Mouse (Mus musculus) embryonic facial prominence, embryonic 10.5 days (tissue): Measurements from ENCODE around the gene Olfr275. TPM values are rescaled to one million over a fixed set of nuclear protein-coding genes. Genes with fewer than 3 reads are reported as not detected.

Source experiments
- polyA plus RNA-seq: library from polyadenylated mRNA; unstranded; fragments of >200 nt; fragmentation: Nextera tagmentation; extraction: Ambion mirVana; gene quantifications from 2 replicates; pipeline ENCODE4 v1.2.1, GENCODE M21; 2016

The Olfr275 gene
- polyA plus RNA-seq, 1 experiment from 2014 or later = not detected

Other genes with a start within 250 kb of the Olfr275 start
- not detected in 2 replicates for gene Toporsl, start 218.3 kb upstream of the Olfr275 start, polyA plus RNA-seq
- gene Olfr273, start 44.6 kb downstream of the Olfr275 start, polyA plus RNA-seq = not detected in 2 replicates
- gene Olfr272, start 104.6 kb downstream of the Olfr275 start, polyA plus RNA-seq = not detected in 2 replicates
- not detected in 2 replicates for gene Olfr270, start 149.9 kb downstream of the Olfr275 start, polyA plus RNA-seq
- not detected in 2 replicates for gene Nipsnap3a, start 174.7 kb downstream of the Olfr275 start, polyA plus RNA-seq
- gene Nipsnap3b, start 197.3 kb downstream of the Olfr275 start, polyA plus RNA-seq = 76.4 and 77.5 TPM in 2 replicates